Mouse (Mus musculus): ENCODE data around the gene 4930535I16Rik.

Gene 4930535I16Rik

DNA sequence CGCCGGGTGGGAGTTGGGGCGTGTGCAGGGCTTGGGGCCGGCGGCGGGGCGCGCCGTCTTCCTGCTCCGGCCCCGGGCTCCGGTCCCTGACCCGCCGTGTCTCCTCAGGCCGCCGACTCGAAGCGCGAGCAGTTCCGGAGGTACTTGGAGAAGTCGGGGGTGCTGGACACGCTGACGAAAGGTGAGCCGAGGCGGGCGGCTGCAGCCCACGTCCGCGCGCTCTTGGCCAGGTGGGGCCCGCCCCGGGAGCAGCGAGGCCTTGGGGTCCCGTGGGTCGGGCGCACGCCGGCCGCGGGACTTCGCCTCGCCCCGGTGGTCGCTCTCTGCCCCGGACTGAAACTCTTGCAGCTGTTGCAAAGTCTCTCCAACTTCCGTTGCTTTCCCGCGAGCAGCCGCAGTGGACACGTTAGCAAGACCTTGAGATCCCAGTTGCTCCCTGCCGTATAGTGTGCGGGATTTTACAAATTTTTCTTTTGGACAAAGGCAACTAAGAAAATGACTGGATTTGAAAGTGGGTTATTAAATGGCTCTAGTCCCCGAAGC lies 12.6 kb downstream of the 4930535I16Rik start:
- no peak for DNase-seq (ENCODE audit: low read depth)

DNA sequence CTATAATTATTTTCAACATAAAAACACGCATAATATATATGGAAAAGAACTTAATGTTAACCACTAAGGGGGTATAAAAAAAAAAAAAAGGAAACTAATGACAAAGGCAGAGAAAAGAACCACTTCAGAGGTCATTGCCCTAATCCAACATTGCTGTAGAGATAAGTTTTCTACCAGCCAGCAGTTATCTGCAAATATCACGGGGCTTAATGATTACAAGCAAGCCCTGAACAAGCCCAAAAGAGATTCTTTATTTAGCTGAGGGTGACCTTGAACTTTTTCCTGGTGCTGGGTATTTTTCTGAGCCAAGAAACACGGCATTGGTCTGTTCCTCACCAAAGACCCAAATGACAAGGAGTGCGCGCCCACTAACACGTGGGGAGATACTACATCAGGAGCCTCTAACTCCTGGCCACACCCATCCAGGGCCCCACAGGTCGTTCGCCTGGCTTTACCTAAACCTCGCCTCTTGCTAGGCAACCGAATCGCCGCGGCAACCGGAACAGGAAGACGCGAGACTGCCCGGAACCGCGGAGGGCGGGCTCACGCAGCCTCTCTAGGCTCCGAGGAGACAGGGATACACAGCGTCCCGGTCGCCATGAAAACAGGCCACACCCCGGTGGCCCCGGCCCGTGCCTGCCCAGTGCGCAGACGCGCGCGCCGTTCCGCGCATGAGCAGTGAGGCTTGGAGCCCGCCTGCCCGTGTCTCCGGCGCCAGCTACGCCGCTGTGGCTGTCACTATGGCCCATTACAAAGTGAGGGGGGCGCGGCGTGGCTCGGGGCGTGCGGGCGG lies 13.3 kb downstream of the 4930535I16Rik start, which contains the start of gene Mycbp:
Mycbp (plus strand) TSS at position 500 of the 793 bp plus-strand sequence.
- peak; percentile 95 for DNase-seq (ENCODE audit: low read depth)

DNA sequence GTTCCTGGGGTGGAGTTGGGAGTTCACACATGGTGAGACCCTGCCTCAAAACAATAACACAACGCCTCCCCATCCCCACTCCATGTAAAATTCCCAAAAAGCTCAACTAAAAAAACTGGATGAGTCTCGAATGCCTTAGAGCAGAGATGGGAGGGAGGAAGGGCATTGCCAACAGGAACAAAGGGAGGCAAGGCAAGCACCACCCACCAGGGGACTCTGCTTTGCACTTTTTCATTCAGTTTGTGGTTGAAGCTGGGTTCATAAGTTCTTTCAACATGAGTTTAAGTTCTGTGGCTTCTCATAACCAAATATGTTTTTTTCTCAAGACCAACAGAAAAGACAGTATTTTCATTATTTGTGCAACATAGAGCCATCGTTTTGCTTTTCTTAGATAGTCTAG lies 14.4 kb downstream of the 4930535I16Rik start:
- DNase-seq (ENCODE audit: low read depth): no peak

DNA sequence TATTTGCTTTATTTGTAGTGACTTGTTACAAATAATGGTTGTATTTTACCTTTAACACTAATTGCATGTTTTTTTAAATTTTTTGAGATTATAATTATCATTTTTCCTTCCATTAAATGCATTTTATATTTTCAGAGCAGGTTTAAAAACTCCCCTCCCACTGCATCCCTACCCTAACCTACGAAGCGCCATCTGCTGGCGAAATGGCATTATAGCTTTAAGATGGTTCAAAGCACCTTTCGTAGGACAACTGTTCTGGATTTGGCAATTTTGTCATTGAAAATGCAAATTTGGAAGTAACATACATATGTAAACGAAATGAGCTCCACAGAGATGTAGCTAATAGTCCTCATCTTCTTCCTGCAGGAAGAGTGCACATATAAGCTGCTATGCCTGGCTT lies 19.1 kb downstream of the 4930535I16Rik start:
- DNase-seq (ENCODE audit: low read depth): no peak

DNA sequence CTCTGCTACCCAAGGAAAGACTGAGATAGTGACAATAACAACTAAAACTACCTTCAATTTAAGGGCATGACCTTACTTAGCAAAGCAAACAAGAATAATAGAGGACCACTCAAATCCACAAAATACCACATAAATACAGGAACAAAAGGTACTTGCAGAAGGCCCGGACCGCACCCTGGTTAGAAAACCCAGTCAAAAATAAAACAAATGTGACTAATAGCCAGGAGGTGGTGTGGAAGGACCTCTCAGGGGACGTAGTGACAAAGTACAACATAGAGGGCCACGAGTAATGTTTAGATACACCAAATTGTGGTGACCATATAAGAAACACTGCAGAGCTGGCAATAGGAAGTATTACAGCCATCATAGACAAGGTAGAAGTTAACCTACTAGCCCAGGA lies 23.5 kb downstream of the 4930535I16Rik start:
- DNase-seq (ENCODE audit: low read depth): no peak

DNA sequence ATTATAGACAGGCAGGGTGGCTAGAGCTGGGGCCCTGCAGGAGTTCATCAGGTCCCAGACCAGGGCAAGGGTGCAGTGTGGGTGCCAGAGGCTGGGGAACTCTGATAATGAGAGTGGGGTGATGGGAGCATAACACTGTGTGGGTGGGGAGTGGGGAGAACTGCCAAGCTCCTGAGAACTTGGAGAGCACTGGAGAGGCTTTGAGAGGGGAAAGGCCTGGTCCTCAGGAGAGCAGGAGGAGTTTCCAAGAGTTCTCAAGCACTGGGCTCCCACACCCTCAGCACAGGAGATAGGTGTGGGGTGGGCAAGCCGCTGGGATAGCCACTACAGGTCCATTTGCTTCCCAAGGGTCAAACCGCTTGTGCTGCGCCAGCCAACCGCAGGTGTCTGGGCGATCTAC lies 24.1 kb downstream of the 4930535I16Rik start:
- no peak for DNase-seq (ENCODE audit: low read depth)
